Mouse (Mus musculus): ENCODE data around the gene 1700034J05Rik.

Gene 1700034J05Rik

GRCm38 (mm10) chr6:146954258-146954657 is at the start of gene 1700034J05Rik:
1700034J05Rik (minus strand) TSS chr6:146954422.
- no peak for DNase-seq (ENCODE audit: low spot score in 2 of 2)

GRCm38 (mm10) chr6:146999755-147000154 is 45.5 kb upstream of the 1700034J05Rik start:
- DNase-seq (ENCODE audit: low spot score in 2 of 2), result no peak

- DNase-seq (ENCODE audit: low spot score in 2 of 2), result no peak
Observed at GRCm38 (mm10) chr6:146999302-146999701, 45.1 kb upstream of the 1700034J05Rik start.

- no peak for DNase-seq (ENCODE audit: low spot score in 2 of 2)
Observed at GRCm38 (mm10) chr6:146998710-146999109, 44.5 kb upstream of the 1700034J05Rik start.

GRCm38 (mm10) chr6:146997006-146997405 is 42.8 kb upstream of the 1700034J05Rik start:
- DNase-seq (ENCODE audit: low spot score in 2 of 2), result no peak

GRCm38 (mm10) chr6:146995878-146996277 is 41.7 kb upstream of the 1700034J05Rik start:
- no peak for DNase-seq (ENCODE audit: low spot score in 2 of 2)

GRCm38 (mm10) chr6:146995391-146995790 is 41.2 kb upstream of the 1700034J05Rik start:
- DNase-seq (ENCODE audit: low spot score in 2 of 2), result no peak

- DNase-seq (ENCODE audit: low spot score in 2 of 2), result peak in 1 of 2 experiments; percentile 37
Observed at GRCm38 (mm10) chr6:146994236-146994635, 40.0 kb upstream of the 1700034J05Rik start.

- no peak for DNase-seq (ENCODE audit: low spot score in 2 of 2)
Observed at GRCm38 (mm10) chr6:146984569-146984968, 30.3 kb upstream of the 1700034J05Rik start.

- no peak for DNase-seq (ENCODE audit: low spot score in 2 of 2)
Observed at GRCm38 (mm10) chr6:146981249-146981835, 27.1 kb upstream of the 1700034J05Rik start.

- no peak for DNase-seq (ENCODE audit: low spot score in 2 of 2)
Observed at GRCm38 (mm10) chr6:146979953-146980352, 25.7 kb upstream of the 1700034J05Rik start.

- DNase-seq (ENCODE audit: low spot score in 2 of 2), result no peak
Observed at GRCm38 (mm10) chr6:146979115-146979744, 25.0 kb upstream of the 1700034J05Rik start.

- DNase-seq (ENCODE audit: low spot score in 2 of 2), result no peak
Observed at GRCm38 (mm10) chr6:146978691-146979114, 24.5 kb upstream of the 1700034J05Rik start.

- no peak for DNase-seq (ENCODE audit: low spot score in 2 of 2)
Observed at GRCm38 (mm10) chr6:146976446-146976845, 22.2 kb upstream of the 1700034J05Rik start.

GRCm38 (mm10) chr6:146973830-146974229 is 19.6 kb upstream of the 1700034J05Rik start:
- no peak for DNase-seq (ENCODE audit: low spot score in 2 of 2)

GRCm38 (mm10) chr6:146973406-146973805 is 19.2 kb upstream of the 1700034J05Rik start:
- no peak for DNase-seq (ENCODE audit: low spot score in 2 of 2)

- DNase-seq (ENCODE audit: low spot score in 2 of 2), result no peak
Observed at GRCm38 (mm10) chr6:146972740-146973139, 18.5 kb upstream of the 1700034J05Rik start.

- DNase-seq (ENCODE audit: low spot score in 2 of 2), result no peak
Observed at GRCm38 (mm10) chr6:146972009-146972408, 17.8 kb upstream of the 1700034J05Rik start.

- no peak for DNase-seq (ENCODE audit: low spot score in 2 of 2)
Observed at GRCm38 (mm10) chr6:146971366-146971765, 17.1 kb upstream of the 1700034J05Rik start.

GRCm38 (mm10) chr6:146970811-146971210 is 16.6 kb upstream of the 1700034J05Rik start:
- no peak for DNase-seq (ENCODE audit: low spot score in 2 of 2)

GRCm38 (mm10) chr6:146967836-146968235 is 13.6 kb upstream of the 1700034J05Rik start:
- DNase-seq (ENCODE audit: low spot score in 2 of 2), result no peak

- no peak for DNase-seq (ENCODE audit: low spot score in 2 of 2)
Observed at GRCm38 (mm10) chr6:146966446-146967019, 12.3 kb upstream of the 1700034J05Rik start.

GRCm38 (mm10) chr6:146965139-146965772 is 11.0 kb upstream of the 1700034J05Rik start:
- no peak for DNase-seq (ENCODE audit: low spot score in 2 of 2)
